Mouse (Mus musculus) embryonic fibroblast, embryonic 13.5 days (primary cell): ENCODE measurements around the gene Entpd3.

Source experiments
- CTCF ChIP-seq: IDR thresholded peaks from 2 replicates; pipeline ENCODE4 v1.5.1; 2011; ENCODE audit warnings: mild to moderate bottlenecking, control low read depth, low read length, moderate library complexity, borderline replicate concordance; ENCODE audit not compliant: insufficient read depth
- POLR2A ChIP-seq: IDR thresholded peaks from 2 replicates; pipeline ENCODE4 v1.6.1; 2011; ENCODE audit warnings: low read depth, mild to moderate bottlenecking, control low read depth, low read length, moderate library complexity

- TF ChIP-seq CTCF (no peak), POLR2A (no peak)
Measured at GRCm38 (mm10) chr9:120493781-120494180, 45.8 kb upstream of the Entpd3 start.
